Mouse (Mus musculus) kidney, postnatal 36 days (tissue): Measurements from ENCODE around the gene Ifnk.

ENCODE experiments used
- DNase-seq, 2 experiments: peaks; one replicate each; pipeline ENCODE4 v3.0.0; 2021 to 2022; ENCODE audit warnings: mixed read lengths in 2 of 2

Gene Ifnk

GRCm38 (mm10) chr4:35201700-35202099 lies 49.8 kb downstream of the Ifnk start:
- DNase-seq = no peak
